Mouse (Mus musculus) heart, embryonic 15.5 days (tissue): ENCODE data around the gene Kptn. TPM values are rescaled to one million over a fixed set of nuclear protein-coding genes. Genes with fewer than 3 reads are reported as not detected.

Experiments used
- ATAC-seq: fragments of 200-750 bp; cut with Nextera tagmentation; replicated peaks from 2 replicates; pipeline ENCODE4 v1.8.0; 2017; ENCODE audit warnings: low read depth, moderate TSS enrichment; ENCODE audit not compliant: insufficient number of reproducible peaks, insufficient read depth, low FRiP score
- H3K27ac ChIP-seq: fragments of 300-500 bp; sonication (generic); 2 replicates; pipeline ENCODE4 v1.5.1; 2015; ENCODE audit warnings: mild to moderate bottlenecking, inconsistent platforms
- H3K27me3 ChIP-seq: fragments of 300-500 bp; sonication (generic); 2 replicates; pipeline ENCODE4 v1.6.1; 2015; ENCODE audit warnings: inconsistent platforms
- H3K36me3 ChIP-seq: fragments of 300-500 bp; sonication (generic); 2 replicates; pipeline ENCODE4 v1.6.1; 2015; ENCODE audit warnings: mild to moderate bottlenecking, inconsistent platforms
- H3K4me1 ChIP-seq: fragments of 300-500 bp; sonication (generic); replicated peaks from 2 replicates; pipeline ENCODE4 v1.6.1; 2015; ENCODE audit warnings: inconsistent platforms
- H3K4me2 ChIP-seq: fragments of 300-500 bp; sonication (generic); 2 replicates; pipeline ENCODE4 v1.6.1; 2015; ENCODE audit warnings: inconsistent platforms, mild to moderate bottlenecking, moderate library complexity
- H3K4me3 ChIP-seq: fragments of 300-500 bp; sonication (generic); 2 replicates; pipeline ENCODE4 v1.5.1; 2015; ENCODE audit warnings: mild to moderate bottlenecking, inconsistent platforms
- H3K9ac ChIP-seq: fragments of 300-500 bp; sonication (generic); 2 replicates; pipeline ENCODE4 v1.6.1; 2015; ENCODE audit warnings: mild to moderate bottlenecking, inconsistent platforms
- H3K9me3 ChIP-seq: fragments of 300-500 bp; sonication (generic); replicated peaks from 2 replicates; pipeline ENCODE4 v1.6.1; 2016; ENCODE audit warnings: inconsistent platforms
- WGBS: fragments of 180-500 bp; shearing (Covaris S2); methylation state at CpG from one replicate; pipeline ENCODE4 v1.1.7; 2015; ENCODE audit warnings: mixed read lengths; 5-methylcytosine and 5-hydroxymethylcytosine counted together
- polyA plus RNA-seq: library from polyadenylated mRNA; unstranded; fragments of >200 nt; fragmentation: Nextera tagmentation; extraction: Ambion mirVana; gene quantifications from 2 replicates; pipeline ENCODE4 v1.2.1, GENCODE M21; 2015

Gene Kptn
- polyA plus RNA-seq, 1 experiment from 2014 or later = 29.9 TPM

GRCm38 (mm10) chr7:16149241-16149640 is 29.5 kb downstream of the Kptn start:
- 48% methylated on average over 5 of the region's 5 CpGs for WGBS
- H3K4me1 ChIP-seq = no peaks in the 10 kb centered on the region
- H3K27me3 ChIP-seq = peaks cover 25% of the 10 kb centered on the region
- H3K27ac ChIP-seq = no peak overlapping the region
- no peak overlapping the region for H3K4me2 ChIP-seq
- no peak overlapping the region for H3K9ac ChIP-seq
- no peak overlapping the region for H3K4me3 ChIP-seq
- H3K36me3 ChIP-seq = no peaks in the 10 kb centered on the region
- ATAC-seq = no peak
- H3K9me3 ChIP-seq = no peaks in the 10 kb centered on the region

- Histone ChIP-seq H3K4me2 (no peak overlapping the region), H3K36me3 (no peaks in the 10 kb centered on the region), H3K9ac (no peak overlapping the region), H3K27me3 (peaks cover 25% of the 10 kb centered on the region), H3K27ac (no peak overlapping the region), H3K4me3 (no peak overlapping the region), H3K9me3 (no peaks in the 10 kb centered on the region), H3K4me1 (peaks cover 6% of the 10 kb centered on the region; the same call in 1 of the 2 replicates)
- 63% methylated on average over 9 of the region's 9 CpGs for WGBS
- ATAC-seq = no peak
Observed at GRCm38 (mm10) chr7:16150191-16151145, 30.8 kb downstream of the Kptn start.

DNA sequence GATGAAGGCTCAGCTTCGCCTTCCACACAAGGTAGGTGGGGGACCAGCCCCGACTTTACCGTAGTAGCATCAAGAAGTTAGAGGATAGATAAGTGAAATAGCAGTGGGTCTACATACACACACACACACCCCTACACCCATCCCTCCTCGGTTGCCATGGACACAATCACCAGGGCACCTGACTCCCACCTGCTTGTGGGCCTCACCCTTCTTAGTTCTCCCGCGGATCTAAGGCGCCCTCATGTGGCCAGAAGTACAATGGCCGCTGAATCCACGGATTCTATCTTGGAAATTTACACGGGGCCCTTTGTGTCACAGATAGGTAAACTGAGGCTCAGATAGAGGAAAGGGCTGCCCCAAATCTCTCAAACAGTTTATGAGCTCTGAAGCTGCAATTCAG is 33.8 kb downstream of the Kptn start:
- H3K4me1 ChIP-seq = peaks cover 15% of the 10 kb centered on the region
- H3K27ac ChIP-seq = no peak overlapping the region
- H3K9me3 ChIP-seq = no peaks in the 10 kb centered on the region
- ATAC-seq = no peak
- no peak overlapping the region for H3K4me2 ChIP-seq
- 14% methylated on average over 10 of the region's 10 CpGs for WGBS
- H3K9ac ChIP-seq = no peak overlapping the region
- no peak overlapping the region for H3K4me3 ChIP-seq
- no peaks in the 10 kb centered on the region for H3K36me3 ChIP-seq
- H3K27me3 ChIP-seq = peaks cover 6% of the 10 kb centered on the region

DNA sequence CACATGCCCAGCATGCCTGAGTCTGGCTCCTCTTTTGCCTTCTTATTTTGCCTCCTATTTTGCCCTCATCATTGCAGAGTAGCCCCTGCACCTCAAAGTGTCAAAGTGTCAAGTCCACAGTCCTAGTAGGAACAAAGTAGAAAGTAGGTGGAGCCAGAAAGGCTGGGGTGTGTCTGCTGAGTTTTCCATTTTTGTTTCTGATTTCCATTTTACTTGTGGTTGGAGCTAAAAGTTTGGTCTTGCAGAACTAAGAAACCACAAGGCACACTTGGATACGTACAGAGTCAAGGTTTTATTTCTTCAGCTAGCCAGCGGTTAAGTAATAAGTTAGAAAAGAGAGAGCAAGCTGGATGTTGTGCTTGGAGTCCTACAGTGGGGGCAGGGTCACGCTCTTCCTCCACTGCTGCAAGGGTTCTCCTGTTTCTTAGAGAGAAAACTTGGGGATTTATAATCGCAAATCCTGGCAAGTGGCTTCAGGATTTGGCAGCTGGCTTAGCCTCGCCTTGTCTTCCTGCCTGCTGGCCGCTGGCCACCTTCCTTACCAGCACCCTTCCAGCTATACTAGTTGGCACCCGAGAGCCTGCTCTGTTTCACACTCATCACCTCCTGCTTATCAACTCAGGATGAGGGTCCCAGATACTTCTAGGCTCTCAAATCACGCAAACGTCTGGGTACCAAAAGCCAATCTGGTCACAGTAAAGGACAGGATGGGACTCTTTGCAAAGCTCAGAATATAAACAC is 35.6 kb downstream of the Kptn start:
- Histone ChIP-seq H3K36me3 (no peaks in the 10 kb centered on the region), H3K4me1 (peaks cover 19% of the 10 kb centered on the region), H3K27ac (peak overlapping the region; percentile 73), H3K4me3 (no peak overlapping the region), H3K9me3 (no peaks in the 10 kb centered on the region), H3K27me3 (peaks cover 24% of the 10 kb centered on the region), H3K4me2 (no peak overlapping the region), H3K9ac (no peak overlapping the region)
- no peak; the same call in 1 of the 2 replicates for ATAC-seq
- WGBS = 33% methylated on average over 9 of the region's 9 CpGs

GRCm38 (mm10) chr7:16156105-16156714 is 36.5 kb downstream of the Kptn start:
- Histone ChIP-seq H3K4me3 (no peak overlapping the region), H3K4me1 (peaks cover 19% of the 10 kb centered on the region), H3K27me3 (peaks cover 24% of the 10 kb centered on the region), H3K4me2 (0 out of 2 replicates have a peak overlapping the region, but pooled peaks have one; percentile 4), H3K9ac (no peak overlapping the region), H3K9me3 (no peaks in the 10 kb centered on the region), H3K27ac (peak overlapping the region; percentile 73), H3K36me3 (no peaks in the 10 kb centered on the region)
- 25% methylated on average over 8 of the region's 8 CpGs for WGBS
- ATAC-seq = peak; percentile 28; the same call in 1 of the 2 replicates

DNA sequence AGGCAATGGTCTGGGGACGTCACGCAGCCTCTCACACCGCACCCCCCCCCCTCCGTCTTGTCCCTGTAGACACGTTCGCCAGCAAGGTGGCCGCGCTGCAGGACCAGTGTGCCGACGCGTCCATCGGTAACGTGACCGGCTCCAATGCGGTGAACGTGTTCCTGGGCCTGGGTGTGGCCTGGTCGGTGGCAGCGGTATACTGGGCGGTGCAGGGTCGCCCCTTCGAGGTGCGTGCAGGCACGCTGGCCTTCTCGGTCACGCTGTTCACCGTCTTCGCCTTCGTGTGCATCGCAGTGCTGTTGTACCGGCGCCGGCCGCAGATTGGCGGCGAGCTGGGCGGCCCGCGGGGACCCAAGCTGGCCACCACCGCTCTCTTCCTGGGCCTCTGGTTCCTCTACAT is 39.0 kb downstream of the Kptn start:
- Histone ChIP-seq H3K9me3 (no peaks in the 10 kb centered on the region), H3K27me3 (peaks cover 25% of the 10 kb centered on the region), H3K4me1 (peaks cover 19% of the 10 kb centered on the region), H3K4me2 (peak overlapping the region; percentile 51), H3K27ac (no peak overlapping the region), H3K9ac (no peak overlapping the region; the same call in 1 of the 2 replicates), H3K36me3 (no peaks in the 10 kb centered on the region), H3K4me3 (peak overlapping the region; percentile 15; the same call in 1 of the 2 replicates)
- WGBS = 7% methylated on average over 39 of the region's 39 CpGs
- ATAC-seq = no peak

DNA sequence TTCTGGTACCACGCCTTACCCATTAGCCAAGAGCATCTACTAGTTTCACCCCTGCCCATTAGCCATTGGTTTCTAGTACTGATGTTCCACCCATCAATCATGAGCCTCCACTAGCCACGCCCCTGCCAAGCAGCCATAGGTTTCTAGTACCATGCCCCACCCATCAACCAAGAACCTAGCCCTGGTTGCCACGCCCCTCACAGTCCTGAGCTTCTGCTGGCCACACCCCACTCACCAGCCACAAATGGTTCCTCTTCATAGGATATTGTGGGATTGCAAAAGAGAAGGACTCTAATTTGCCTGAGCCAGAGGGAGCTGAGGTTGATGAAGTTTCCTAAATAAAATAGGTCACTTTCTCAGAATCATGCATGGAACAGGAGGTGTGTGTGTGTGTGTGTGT is 41.0 kb downstream of the Kptn start:
- peaks cover 12% of the 10 kb centered on the region for H3K4me1 ChIP-seq
- H3K36me3 ChIP-seq = no peaks in the 10 kb centered on the region
- ATAC-seq = no peak
- no peak overlapping the region for H3K9ac ChIP-seq
- H3K27me3 ChIP-seq = peaks cover 27% of the 10 kb centered on the region
- H3K9me3 ChIP-seq = no peaks in the 10 kb centered on the region
- WGBS = 60% methylated on average over 3 of the region's 3 CpGs
- no peak overlapping the region for H3K27ac ChIP-seq
- H3K4me2 ChIP-seq = no peak overlapping the region
- H3K4me3 ChIP-seq = no peak overlapping the region

DNA sequence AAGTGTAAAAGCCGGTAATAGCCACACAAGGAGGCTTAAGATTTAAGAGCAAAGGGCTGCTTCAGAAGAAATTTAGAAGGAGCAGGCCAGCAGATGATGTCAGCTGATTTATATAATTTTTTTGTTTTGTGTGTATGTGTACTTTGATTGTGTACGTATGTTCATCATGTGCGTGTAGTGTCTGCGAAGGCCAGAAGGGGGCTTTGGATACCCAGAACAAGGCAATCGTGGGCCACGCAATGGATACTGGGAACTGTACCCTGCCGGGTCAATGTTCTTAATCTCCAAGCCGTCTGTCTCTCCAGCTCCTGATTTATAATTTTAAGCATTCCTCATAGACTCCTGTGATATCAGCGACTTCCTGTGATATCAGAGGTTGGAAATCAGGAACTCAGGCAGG is 41.6 kb downstream of the Kptn start:
- no peak overlapping the region for H3K4me2 ChIP-seq
- peaks cover 10% of the 10 kb centered on the region for H3K4me1 ChIP-seq
- H3K36me3 ChIP-seq = no peaks in the 10 kb centered on the region
- 90% methylated on average over 9 of the region's 9 CpGs for WGBS
- H3K27ac ChIP-seq = no peak overlapping the region
- no peak overlapping the region for H3K4me3 ChIP-seq
- no peak for ATAC-seq
- H3K9me3 ChIP-seq = no peaks in the 10 kb centered on the region
- H3K9ac ChIP-seq = no peak overlapping the region
- H3K27me3 ChIP-seq = peaks cover 27% of the 10 kb centered on the region

DNA sequence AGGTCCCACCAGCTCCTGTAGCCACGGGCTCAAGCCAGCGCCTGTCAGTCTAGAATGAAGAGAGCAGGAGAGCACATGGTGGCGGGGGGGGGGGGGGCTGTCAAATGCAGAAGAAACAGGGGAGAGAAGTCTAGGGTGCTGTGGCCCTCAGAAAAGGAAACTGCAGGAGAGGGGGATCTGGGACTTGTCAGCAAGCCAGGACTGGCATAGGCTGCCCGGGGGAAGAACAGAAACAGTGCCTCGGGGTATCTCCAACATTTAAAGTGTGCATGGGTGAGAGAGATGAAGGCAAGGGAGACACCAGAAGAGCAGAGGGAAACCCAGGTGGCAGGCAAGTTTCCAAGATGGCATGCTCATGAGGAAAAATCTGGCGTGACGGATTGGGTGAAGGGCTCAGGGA is 42.3 kb downstream of the Kptn start:
- Histone ChIP-seq H3K4me3 (no peak overlapping the region), H3K27ac (no peak overlapping the region), H3K9me3 (no peaks in the 10 kb centered on the region), H3K4me1 (peaks cover 4% of the 10 kb centered on the region), H3K36me3 (no peaks in the 10 kb centered on the region), H3K27me3 (peaks cover 27% of the 10 kb centered on the region), H3K9ac (no peak overlapping the region), H3K4me2 (no peak overlapping the region)
- WGBS = 56% methylated on average over 7 of the region's 7 CpGs
- no peak for ATAC-seq

DNA sequence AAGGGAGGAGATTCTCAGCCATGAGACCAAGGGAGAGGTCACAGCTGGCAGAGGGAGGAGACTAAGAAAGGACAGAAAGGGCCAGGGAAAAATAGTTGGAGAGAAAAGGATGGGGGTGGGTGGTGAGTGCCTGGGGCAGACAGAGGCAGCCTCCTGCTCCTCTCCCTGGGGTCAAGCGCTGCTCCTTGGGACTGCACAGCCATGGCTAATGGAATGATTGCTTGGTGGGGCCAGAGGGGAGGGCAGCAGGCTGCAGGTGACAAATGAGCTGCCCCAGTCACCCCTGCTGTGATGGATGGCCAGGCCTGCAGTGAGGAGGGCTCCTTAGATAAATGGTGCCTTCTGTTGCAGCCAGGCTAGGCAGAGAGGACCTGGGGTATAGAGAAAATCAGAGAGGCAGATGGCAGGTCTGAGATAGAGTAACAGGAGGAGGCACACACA is 52.5 kb downstream of the Kptn start:
- Histone ChIP-seq H3K27me3 (peaks cover 19% of the 10 kb centered on the region), H3K4me1 (peaks cover 10% of the 10 kb centered on the region), H3K36me3 (no peaks in the 10 kb centered on the region), H3K9ac (no peak overlapping the region), H3K27ac (no peak overlapping the region), H3K4me2 (no peak overlapping the region), H3K4me3 (no peak overlapping the region), H3K9me3 (peaks cover 3% of the 10 kb centered on the region; the same call in 1 of the 2 replicates)
- WGBS = 27% methylated on average over 1 of the region's 1 CpGs
- ATAC-seq = no peak

DNA sequence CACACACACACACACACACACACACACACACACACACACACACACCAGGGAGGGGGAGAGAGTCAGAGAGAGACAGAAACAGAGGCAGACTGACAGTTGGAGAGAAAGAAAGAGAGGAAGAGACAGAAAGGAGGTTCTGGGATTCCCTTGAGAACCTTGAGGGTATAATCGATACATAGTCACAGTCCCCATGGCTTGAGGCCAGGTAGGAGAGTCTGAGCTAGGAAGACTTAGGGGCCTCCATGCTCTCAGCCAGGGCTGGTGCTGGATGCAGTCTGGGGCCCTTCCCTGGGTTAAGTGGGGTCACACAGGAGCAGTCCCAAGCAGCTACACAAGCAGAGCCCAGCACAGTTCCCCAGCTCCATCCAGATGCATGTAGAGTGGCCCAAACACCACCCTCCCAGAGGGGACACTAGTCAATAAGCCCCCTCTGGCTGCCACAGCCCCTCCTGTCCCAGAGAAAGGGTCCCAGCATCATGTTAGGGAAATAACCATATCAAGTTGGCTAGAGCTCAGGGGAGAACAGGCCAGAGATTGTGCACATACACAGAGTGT is 53.0 kb downstream of the Kptn start:
- no peak for ATAC-seq
- Histone ChIP-seq H3K27me3 (peaks cover 19% of the 10 kb centered on the region), H3K4me3 (no peak overlapping the region), H3K9ac (no peak overlapping the region), H3K36me3 (no peaks in the 10 kb centered on the region), H3K4me2 (no peak overlapping the region), H3K27ac (no peak overlapping the region), H3K4me1 (peaks cover 10% of the 10 kb centered on the region), H3K9me3 (peaks cover 3% of the 10 kb centered on the region; the same call in 1 of the 2 replicates)
- 41% methylated on average over 1 of the region's 1 CpGs for WGBS
